Mouse (Mus musculus) midbrain, embryonic 16.5 days (tissue): Measurements from ENCODE around the gene Htr5a. TPM values are rescaled to one million over a fixed set of nuclear protein-coding genes. Genes with fewer than 3 reads are reported as not detected.

Experiments used
- polyA plus RNA-seq: library from polyadenylated mRNA; unstranded; fragments of >200 nt; fragmentation: Nextera tagmentation; extraction: Ambion mirVana; gene quantifications from 2 replicates; pipeline ENCODE4 v1.2.1, GENCODE M21; 2015

Htr5a gene
- polyA plus RNA-seq, 1 experiment from 2014 or later: 2.4 TPM

Other genes with a start within 250 kb of the Htr5a start
- gene Paxip1, start 50.5 kb upstream of the Htr5a start, polyA plus RNA-seq: 28.7 and 30.2 TPM in 2 replicates
- gene Insig1, start 229.2 kb downstream of the Htr5a start, polyA plus RNA-seq: 83.3 and 94.0 TPM in 2 replicates